Mouse (Mus musculus) limb, embryonic 14.5 days (tissue): ENCODE results near the gene Daxx. TPM values are rescaled to one million over a fixed set of nuclear protein-coding genes. Genes with fewer than 3 reads are reported as not detected.

Source experiments
- ATAC-seq: fragments of 200-750 bp; cut with Nextera tagmentation; 2 replicates; pipeline ENCODE4 v1.8.0; 2017; ENCODE audit warnings: low read depth, moderate number of reproducible peaks, moderate TSS enrichment; ENCODE audit not compliant: low FRiP score
- DNase-seq: peaks from one replicate; pipeline ENCODE4 v3.0.0-alpha.2; 2015; ENCODE audit warnings: low spot score
- H3K27ac ChIP-seq: fragments of 300-500 bp; sonication (generic); replicated peaks from 2 replicates; pipeline ENCODE4 v1.5.1; 2014; ENCODE audit warnings: low read depth, mild to moderate bottlenecking, low read length, moderate library complexity, mixed read lengths
- H3K27me3 ChIP-seq: fragments of 300-500 bp; sonication (generic); 2 replicates; pipeline ENCODE4 v1.6.1; 2014; ENCODE audit warnings: low read length, mixed read lengths; ENCODE audit not compliant: control insufficient read depth, insufficient read depth
- H3K36me3 ChIP-seq: fragments of 300-500 bp; sonication (generic); 2 replicates; pipeline ENCODE4 v1.6.1; 2014; ENCODE audit warnings: mild to moderate bottlenecking, low read length, moderate library complexity, mixed read lengths; ENCODE audit not compliant: control insufficient read depth, insufficient read depth
- H3K4me1 ChIP-seq: fragments of 300-500 bp; sonication (generic); 2 replicates; pipeline ENCODE4 v1.6.1; 2014; ENCODE audit warnings: antibody characterized with exemption, low read length, mixed read lengths; ENCODE audit not compliant: control insufficient read depth, insufficient read depth
- H3K4me2 ChIP-seq: fragments of 300-500 bp; sonication (generic); replicated peaks from 2 replicates; pipeline ENCODE4 v1.6.1; 2014; ENCODE audit warnings: low read depth, mild to moderate bottlenecking, low read length, moderate library complexity; ENCODE audit not compliant: severe bottlenecking
- H3K4me3 ChIP-seq: fragments of 300-500 bp; sonication (generic); replicated peaks from 2 replicates; pipeline ENCODE4 v1.5.1; 2014; ENCODE audit warnings: low read length
- H3K9ac ChIP-seq: fragments of 300-500 bp; sonication (generic); 2 replicates; pipeline ENCODE4 v1.6.1; 2014; ENCODE audit warnings: mild to moderate bottlenecking, low read depth, low read length, moderate library complexity; ENCODE audit not compliant: severe bottlenecking
- H3K9me3 ChIP-seq: fragments of 300-500 bp; sonication (generic); 2 replicates; pipeline ENCODE4 v1.6.1; 2016; ENCODE audit warnings: low read length; ENCODE audit not compliant: control insufficient read depth
- POLR2A ChIP-seq: fragments of 200-500 bp; IDR thresholded peaks from 2 replicates; pipeline ENCODE4 v1.8.0; 2012; ENCODE audit warnings: inconsistent platforms, mild to moderate bottlenecking, moderate library complexity, borderline replicate concordance; ENCODE audit not compliant: insufficient read depth, insufficient read length; ENCODE audit errors: extremely low read depth
- WGBS: fragments of 180-500 bp; shearing (Covaris S2); extraction: QIAGEN DNeasy Blood & Tissue Kit; methylation state at CpG from one replicate; pipeline ENCODE4 v1.1.7; 2014; 5-methylcytosine and 5-hydroxymethylcytosine counted together
- polyA plus RNA-seq, 2 experiments: library from polyadenylated mRNA; depleted of rRNA in 1 of 2; stranded (reverse) in 1 of 2; unstranded in 1 of 2; fragments of >200 nt; fragmentation: Nextera tagmentation in 1 of 2; extraction: Ambion mirVana in 1 of 2; gene quantifications; 2 replicates each; pipeline versions ENCODE4 v1.2.1 to v1.2.3; 2012 to 2014

Gene Daxx
- polyA plus RNA-seq, 2 experiments = 40.5 to 46.1 TPM

- DNase-seq (no peak), ATAC-seq (no peak)
- Histone ChIP-seq H3K36me3 (peaks cover 42% of the 10 kb centered on the region), H3K4me2 (peak overlapping the region; percentile 98), H3K9ac (peak overlapping the region; percentile 72), H3K27ac (no peak overlapping the region), H3K27me3 (no peaks in the 10 kb centered on the region), H3K4me3 (peak overlapping the region; percentile 84), H3K4me1 (peaks cover 15% of the 10 kb centered on the region), H3K9me3 (no peaks in the 10 kb centered on the region)
- TF ChIP-seq POLR2A = no peak
- WGBS = 30% methylated on average over 18 of the region's 18 CpGs
Measured at GRCm38 (mm10) chr17:33931159-33931866, 22.1 kb downstream of the Daxx start.

GRCm38 (mm10) chr17:33931947-33932346, 22.7 kb downstream of the Daxx start:
- WGBS = 93% methylated on average over 11 of the region's 11 CpGs
- Histone ChIP-seq H3K9ac (no peak overlapping the region), H3K4me1 (peaks cover 15% of the 10 kb centered on the region), H3K4me2 (no peak overlapping the region), H3K27me3 (no peaks in the 10 kb centered on the region), H3K4me3 (0 out of 2 replicates have a peak overlapping the region, but pooled peaks have one; percentile 84), H3K9me3 (no peaks in the 10 kb centered on the region), H3K36me3 (peaks cover 40% of the 10 kb centered on the region), H3K27ac (no peak overlapping the region)
- DNase-seq (no peak), ATAC-seq (no peak)
- no peak for TF ChIP-seq POLR2A

GRCm38 (mm10) chr17:33932448-33932847, 23.2 kb downstream of the Daxx start:
- Histone ChIP-seq H3K27me3 (no peaks in the 10 kb centered on the region), H3K9ac (no peak overlapping the region), H3K4me1 (peaks cover 15% of the 10 kb centered on the region), H3K27ac (no peak overlapping the region), H3K9me3 (no peaks in the 10 kb centered on the region), H3K4me3 (no peak overlapping the region), H3K4me2 (no peak overlapping the region), H3K36me3 (peaks cover 45% of the 10 kb centered on the region)
- TF ChIP-seq POLR2A = no peak
- ATAC-seq (no peak), DNase-seq (no peak)
- WGBS = 94% methylated on average over 14 of the region's 14 CpGs

GRCm38 (mm10) chr17:33932970-33933369, 23.8 kb downstream of the Daxx start:
- peaks cover 45% of the 10 kb centered on the region for H3K36me3 ChIP-seq
- no peaks in the 10 kb centered on the region for H3K9me3 ChIP-seq
- TF ChIP-seq POLR2A = no peak
- peaks cover 14% of the 10 kb centered on the region for H3K4me1 ChIP-seq
- ATAC-seq (no peak), DNase-seq (no peak)
- no peak overlapping the region for H3K9ac ChIP-seq
- no peaks in the 10 kb centered on the region for H3K27me3 ChIP-seq
- no peak overlapping the region for H3K4me3 ChIP-seq
- WGBS = 93% methylated on average over 13 of the region's 15 CpGs
- H3K27ac ChIP-seq = no peak overlapping the region
- H3K4me2 ChIP-seq = no peak overlapping the region

- no peak overlapping the region for H3K27ac ChIP-seq
- H3K4me2 ChIP-seq = no peak overlapping the region
- WGBS = 91% methylated on average over 19 of the region's 21 CpGs
- DNase-seq (no peak), ATAC-seq (no peak)
- peaks cover 51% of the 10 kb centered on the region for H3K36me3 ChIP-seq
- peaks cover 14% of the 10 kb centered on the region for H3K4me1 ChIP-seq
- TF ChIP-seq POLR2A = no peak
- H3K9me3 ChIP-seq = no peaks in the 10 kb centered on the region
- H3K4me3 ChIP-seq = no peak overlapping the region
- no peak overlapping the region for H3K9ac ChIP-seq
- H3K27me3 ChIP-seq = no peaks in the 10 kb centered on the region
Measured at GRCm38 (mm10) chr17:33935422-33936055, 26.3 kb downstream of the Daxx start.
